Mouse (Mus musculus): ENCODE data around the gene Gab1.

- TF ChIP-seq CTCF (IDR thresholded peaks at IDR 0.05; ENCODE audit: low read depth) (no peak), EP300 (optimal IDR thresholded peaks at IDR 0.05) (no peak)
Observed at GRCm38 (mm10) chr8:80875537-80875936, 4.8 kb downstream of the Gab1 start.
